Mouse (Mus musculus): ENCODE data around the gene Tktl1. TPM values are rescaled to one million over a fixed set of nuclear protein-coding genes. Genes with fewer than 3 reads are reported as not detected.

Tktl1 gene
- total RNA-seq, 2 experiments from 2014 or later = not detected

Other genes starting within 250 kb of the Tktl1 start
- gene Renbp, start 246.4 kb upstream of the Tktl1 start, total RNA-seq (2021) = 10 to 100 TPM; 22.0 to 29.6 TPM
- gene Hcfc1, start 210.9 kb upstream of the Tktl1 start, total RNA-seq (2021) = 10 to 100 TPM; 47.7 to 49.5 TPM
- gene Irak1, start 153.3 kb upstream of the Tktl1 start, total RNA-seq (2021) = 100 to 1,000 TPM; 116 to 120 TPM
- not detected for gene Opn1mw, start 49.8 kb upstream of the Tktl1 start, total RNA-seq (2021)
- 10 to 100 TPM; 31.5 to 34.5 TPM for gene Mecp2, start 41.9 kb upstream of the Tktl1 start, total RNA-seq (2021)
- gene Tex28, start 9.4 kb upstream of the Tktl1 start, total RNA-seq (2021) = not detected
- gene Flna, start 72.6 kb downstream of the Tktl1 start, total RNA-seq (2021) = 100 to 1,000 TPM; 113 to 170 TPM
- 100 to 1,000 TPM in 1 of 2 experiments, 10 to 100 TPM in 1; 93.6 to 165 TPM for gene Emd, start 77.4 kb downstream of the Tktl1 start, total RNA-seq (2021)
- gene Rpl10, start 93.6 kb downstream of the Tktl1 start, total RNA-seq (2021) = 100 to 1,000 TPM; 395 to 419 TPM
- gene Taz, start 104.7 kb downstream of the Tktl1 start, total RNA-seq (2021) = 10 to 100 TPM; 64.6 to 81.8 TPM
- gene Dnase1l1, start 105.1 kb downstream of the Tktl1 start, total RNA-seq (2021) = 10 to 100 TPM; 14.7 to 17.1 TPM
- 100 to 1,000 TPM; 206 to 258 TPM for gene Atp6ap1, start 119.8 kb downstream of the Tktl1 start, total RNA-seq (2021)
- gene Gdi1, start 127.7 kb downstream of the Tktl1 start, total RNA-seq (2021) = 100 to 1,000 TPM; 245 to 250 TPM
- 10 to 100 TPM; 63.3 to 65.8 TPM for gene Fam50a, start 135.8 kb downstream of the Tktl1 start, total RNA-seq (2021)
- gene Plxna3, start 151.8 kb downstream of the Tktl1 start, total RNA-seq (2021) = 10 to 100 TPM in 1 of 2 experiments, 1 to 10 TPM in 1; 8.1 to 15.4 TPM
- 10 to 100 TPM; 43.2 to 53.2 TPM for gene Lage3, start 176.4 kb downstream of the Tktl1 start, total RNA-seq (2021)
- gene Ubl4a, start 196.0 kb downstream of the Tktl1 start, total RNA-seq (2021) = 10 to 100 TPM; 61.4 to 63.9 TPM
- gene Slc10a3, start 196.1 kb downstream of the Tktl1 start, total RNA-seq (2021) = 10 to 100 TPM; 19.0 to 20.5 TPM
- 10 to 100 TPM; 26.7 to 27.1 TPM for gene Fam3a, start 216.0 kb downstream of the Tktl1 start, total RNA-seq (2021)
- 10 to 100 TPM; 56.8 to 63.6 TPM for gene Ikbkg, start 216.0 kb downstream of the Tktl1 start, total RNA-seq (2021)